Mouse (Mus musculus): Measurements from ENCODE around the gene Snx11.

- TF ChIP-seq CTCF (IDR thresholded peaks at IDR 0.05) (no peak), EP300 (IDR thresholded peaks at IDR 0.05) (no peak)
Observed at GRCm38 (mm10) chr11:96730327-96730726, 47.0 kb downstream of the Snx11 start.
